Mouse (Mus musculus) bone marrow, adult 2 months (tissue): ENCODE measurements around the gene Myo3b.

Experiments
- CTCF ChIP-seq: fragments of 200-500 bp; IDR thresholded peaks from 2 replicates; pipeline ENCODE4 v1.5.1; 2011; ENCODE audit warnings: low read length, control low read depth; ENCODE audit not compliant: control insufficient read depth, insufficient read depth
- POLR2A ChIP-seq: fragments of 200-500 bp; IDR thresholded peaks from 2 replicates; pipeline ENCODE4 v1.6.1; 2011; ENCODE audit warnings: low read depth, mild to moderate bottlenecking, control low read depth, low read length, borderline replicate concordance; ENCODE audit not compliant: control insufficient read depth

GRCm38 (mm10) chr2:70399441-70400115 is 360.7 kb downstream of the Myo3b start:
- TF ChIP-seq POLR2A (no peak), CTCF (no peak)
